Mouse (Mus musculus): ENCODE results near the gene Ptgr2. TPM values are rescaled to one million over a fixed set of nuclear protein-coding genes. Genes with fewer than 3 reads are reported as not detected.
"Not testable (repeated sequence)": the region's sequence is repeated elsewhere in the genome, so short reads cannot be mapped to it uniquely, and the experiment has no call there.

Ptgr2 gene
- total RNA-seq (2021), result 10 to 100 TPM; 76.8 to 84.6 TPM
- long read RNA-seq, experiment 1, transcript Ptgr2-207 (10 exons, 2,073 nt), result minor isoform, 6 of 139 reads
- long read RNA-seq, experiment 1, transcript Ptgr2-201 (10 exons, 3,168 nt), result major isoform, 105 of 139 reads
- long read RNA-seq, experiment 1, partial matches to known transcripts, result 11 of 139 reads
- long read RNA-seq, experiment 1, other reads (novel, unspliced or antisense), result 14 of 139 reads
- long read RNA-seq, experiment 2, transcript Ptgr2-201 (10 exons, 3,168 nt), result major isoform, 33 of 43 reads
- long read RNA-seq, experiment 2, partial matches to known transcripts, result 6 of 43 reads
- long read RNA-seq, experiment 2, other reads (novel, unspliced or antisense), result 3 of 43 reads

- peak; percentile 94 to 95 for DNase-seq
These were observed at the start of gene Ptgr2 for GRCm38 (mm10) chr12:84284885-84285592. Gene Ptgr2, plus strand, starts transcription at chr12:84285232.

- DNase-seq, result no peak
These were observed 49.5 kb upstream of the Ptgr2 start for GRCm38 (mm10) chr12:84235577-84235976.

DNA sequence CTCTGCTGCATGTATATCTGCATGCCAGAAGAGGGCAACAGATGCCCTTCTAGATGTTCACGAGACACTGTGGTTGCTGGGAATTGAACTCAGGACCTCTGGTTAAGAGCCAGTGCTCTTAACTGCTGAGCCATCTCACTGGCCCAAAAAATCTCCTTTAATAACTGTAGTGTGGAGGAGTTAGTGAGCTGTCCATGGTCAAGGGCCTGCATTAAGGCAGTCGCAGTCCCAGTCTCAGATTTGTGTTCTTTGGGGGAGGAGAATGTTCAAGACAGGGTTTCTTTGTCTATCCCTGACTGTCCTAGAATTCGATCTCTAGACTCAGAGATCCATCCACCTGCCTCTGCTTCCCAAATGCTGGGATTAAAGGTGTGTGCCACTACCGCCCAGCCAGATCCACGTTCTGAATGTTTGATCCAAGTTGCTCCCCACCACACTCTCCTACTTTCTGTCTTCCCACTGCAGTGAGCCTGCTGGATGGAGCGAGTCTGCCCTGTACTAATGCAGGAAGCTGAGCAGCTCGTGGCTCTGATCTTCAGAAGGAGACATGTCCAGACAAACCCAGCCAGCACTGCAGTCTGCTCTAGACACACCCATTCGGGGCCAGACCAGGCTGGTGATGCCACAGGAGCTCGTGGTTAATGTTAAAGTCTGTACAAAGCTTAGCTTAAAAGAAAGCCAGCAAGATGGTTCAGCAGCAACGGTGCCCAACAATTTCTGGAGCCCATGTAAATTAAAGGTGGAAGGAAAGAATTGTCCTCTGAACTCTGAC, 48.9 kb upstream of the Ptgr2 start:
- DNase-seq, result no peak

DNA sequence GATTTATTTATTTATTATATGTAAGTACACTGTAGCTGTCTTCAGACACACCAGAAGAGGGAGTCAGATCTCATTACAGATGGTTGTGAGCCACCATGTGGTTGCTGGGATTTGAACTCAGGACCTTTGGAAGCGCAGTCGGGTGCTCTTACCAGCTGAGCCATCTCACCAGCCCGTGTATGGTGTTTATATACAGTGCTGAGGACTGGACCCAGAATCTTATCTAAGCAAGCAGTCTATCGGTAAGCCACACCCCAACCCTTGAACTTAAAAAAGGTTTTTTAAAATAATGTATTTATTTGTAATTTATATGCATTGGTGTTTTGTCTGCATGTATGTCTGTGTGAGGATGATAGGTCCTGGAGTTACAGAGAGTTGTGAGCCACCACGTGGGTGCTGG, 48.0 kb upstream of the Ptgr2 start:
- not testable (repeated sequence) for DNase-seq

DNA sequence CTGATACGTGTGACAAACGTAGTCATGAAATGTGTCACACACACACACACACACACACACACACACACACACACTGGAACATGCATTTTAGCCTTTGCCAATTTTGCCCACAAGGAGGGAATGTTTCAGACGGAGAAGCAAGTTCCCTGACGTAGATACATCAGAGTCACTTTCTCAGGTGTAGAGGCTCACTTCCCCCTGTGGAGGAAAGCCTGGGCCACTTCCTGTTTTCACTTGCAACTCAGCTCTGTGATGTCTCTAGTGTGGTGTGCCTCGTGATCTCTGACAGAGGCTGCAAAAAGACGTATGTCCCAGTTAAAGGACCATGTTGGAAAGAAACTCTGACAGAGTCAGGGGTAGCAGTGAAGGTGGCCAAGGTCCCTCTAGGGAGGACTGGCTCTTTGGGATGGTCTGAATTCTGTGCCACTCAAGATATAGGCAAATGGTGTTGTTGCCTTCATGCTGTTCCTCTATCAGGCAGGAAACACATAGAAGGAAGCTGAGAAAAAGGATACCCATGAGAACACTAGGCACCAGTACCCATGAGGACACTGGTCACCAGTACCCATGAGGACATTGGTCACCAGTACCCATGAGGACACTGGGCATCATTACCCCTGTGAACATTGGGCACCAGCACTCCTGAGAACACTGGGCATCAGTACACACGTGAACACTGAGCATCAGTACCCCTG, 41.8 kb upstream of the Ptgr2 start:
- no peak for DNase-seq

DNA sequence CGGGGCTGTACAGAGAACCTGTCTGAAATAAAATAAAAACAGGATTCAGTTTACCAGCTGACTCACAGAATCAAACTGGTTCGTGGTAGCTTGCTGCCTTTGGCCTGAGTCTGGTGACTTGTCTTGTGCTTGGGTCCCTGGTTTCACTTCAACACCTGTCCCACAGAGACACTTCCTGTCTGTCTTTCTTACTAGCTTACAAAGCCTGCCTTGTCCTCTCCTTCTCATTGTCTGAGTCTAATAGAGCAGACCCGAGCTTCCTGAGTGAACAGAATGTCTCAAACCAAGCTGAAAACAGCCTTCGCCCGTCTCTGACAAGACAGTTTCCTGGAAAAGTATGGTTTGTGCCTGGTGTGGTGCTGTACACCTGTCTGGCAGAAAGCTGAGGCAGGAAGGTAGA, 39.3 kb upstream of the Ptgr2 start:
- DNase-seq, result no peak

GRCm38 (mm10) chr12:84249217-84249616, 35.8 kb upstream of the Ptgr2 start:
- peak; percentile 74 to 80 for DNase-seq

DNA sequence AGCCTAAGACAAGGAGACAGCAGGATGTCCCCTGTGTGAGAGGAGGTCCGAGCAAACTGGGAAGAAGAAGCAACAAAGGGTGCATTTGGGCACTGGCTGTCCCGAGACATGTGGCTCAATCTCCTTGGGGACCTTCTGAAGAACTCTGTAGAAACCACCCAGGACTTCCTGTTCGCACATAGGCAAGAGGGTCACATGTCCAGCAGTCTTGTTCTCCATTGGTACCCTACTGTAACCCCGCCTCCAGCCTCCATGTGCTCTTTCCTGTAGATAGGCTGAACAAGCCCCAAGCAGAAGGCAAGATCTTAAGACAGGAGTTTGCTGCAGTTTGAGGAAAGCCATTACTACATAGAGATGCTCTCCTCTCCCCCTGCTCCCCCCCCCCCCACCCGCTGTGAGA, 32.2 kb upstream of the Ptgr2 start:
- DNase-seq, result no peak

GRCm38 (mm10) chr12:84254886-84255285, 30.1 kb upstream of the Ptgr2 start:
- DNase-seq, result peak in 1 of 2 experiments; percentile 4

DNA sequence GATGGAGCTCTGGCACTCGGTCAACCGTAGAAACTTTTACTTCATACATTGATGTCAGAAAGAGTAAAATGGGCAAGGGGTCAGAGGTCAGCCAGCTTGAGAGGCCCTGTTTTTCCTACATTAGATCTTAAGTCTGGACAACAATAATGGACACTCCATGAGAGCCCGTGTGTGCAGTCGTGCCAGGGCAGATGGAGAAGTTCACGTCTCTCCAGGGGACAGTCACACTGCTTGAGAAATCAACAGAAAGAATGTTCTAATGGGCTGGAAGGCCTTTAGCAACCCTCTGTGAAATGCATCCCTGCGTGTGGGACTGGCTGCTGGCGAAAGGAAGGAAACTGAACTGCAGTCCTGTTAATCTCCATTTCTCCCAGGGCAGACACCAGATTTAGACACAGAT, 24.7 kb upstream of the Ptgr2 start:
- DNase-seq, result no peak

DNA sequence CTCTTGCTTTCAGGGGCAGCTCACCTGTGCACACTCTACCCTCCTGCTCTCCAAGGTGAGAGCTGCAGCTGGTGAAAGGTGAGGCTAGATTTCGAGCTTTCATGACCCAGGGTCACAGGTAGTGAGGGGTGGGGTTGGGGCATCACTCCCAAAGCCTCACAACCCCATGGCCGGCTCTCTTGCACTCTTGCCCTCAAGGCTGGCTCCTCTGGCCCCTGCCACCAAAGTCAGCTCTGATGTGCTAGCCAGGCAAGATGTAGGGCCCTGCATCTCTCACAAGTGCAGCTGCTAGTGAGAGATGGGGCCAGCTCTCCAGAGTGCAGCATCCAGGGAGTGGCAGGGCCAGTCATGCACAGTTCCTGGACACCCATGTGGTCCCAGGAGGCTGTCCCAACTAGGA, 17.8 kb upstream of the Ptgr2 start:
- no peak for DNase-seq

DNA sequence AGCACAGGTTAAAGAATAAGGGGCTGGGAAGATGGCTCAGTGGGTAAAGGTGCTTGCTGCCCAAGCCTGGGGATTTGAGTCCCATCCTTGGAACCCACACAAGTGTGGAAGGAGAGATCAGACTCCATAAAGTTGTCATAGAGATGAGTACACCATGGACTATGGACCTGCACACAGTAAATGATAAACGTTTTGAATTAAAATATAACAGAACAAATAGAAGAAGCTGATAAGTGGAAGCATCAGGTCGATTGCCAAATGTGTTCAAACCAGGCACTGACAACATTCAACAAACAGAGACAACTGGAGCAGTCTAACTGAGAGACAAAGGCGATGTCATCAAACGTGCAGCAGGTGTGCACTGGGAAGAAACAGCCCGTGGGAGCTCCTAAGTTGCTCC, 11.7 kb upstream of the Ptgr2 start:
- no peak for DNase-seq

DNA sequence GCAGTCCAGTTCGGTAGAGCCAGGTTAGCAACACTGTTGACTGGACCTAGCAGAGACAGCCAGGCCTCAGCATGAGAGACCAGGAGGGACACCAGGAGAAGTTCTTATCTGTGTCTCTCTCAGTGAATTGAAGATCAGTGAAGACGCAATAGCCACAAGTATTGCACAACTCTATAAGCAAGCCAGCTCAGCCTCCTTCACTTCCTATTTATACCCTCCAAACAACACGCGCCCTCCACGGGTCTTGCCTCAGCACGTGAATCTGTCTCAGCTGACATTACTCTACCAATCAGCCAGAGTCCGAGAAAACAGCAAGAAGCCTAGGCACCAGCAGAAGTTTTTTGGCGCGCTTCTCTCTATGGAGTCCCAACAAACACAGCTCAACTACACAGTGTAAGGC, 9.7 kb upstream of the Ptgr2 start:
- no peak for DNase-seq

- no peak for DNase-seq
These were observed 8.7 kb upstream of the Ptgr2 start for GRCm38 (mm10) chr12:84276288-84276687.

DNA sequence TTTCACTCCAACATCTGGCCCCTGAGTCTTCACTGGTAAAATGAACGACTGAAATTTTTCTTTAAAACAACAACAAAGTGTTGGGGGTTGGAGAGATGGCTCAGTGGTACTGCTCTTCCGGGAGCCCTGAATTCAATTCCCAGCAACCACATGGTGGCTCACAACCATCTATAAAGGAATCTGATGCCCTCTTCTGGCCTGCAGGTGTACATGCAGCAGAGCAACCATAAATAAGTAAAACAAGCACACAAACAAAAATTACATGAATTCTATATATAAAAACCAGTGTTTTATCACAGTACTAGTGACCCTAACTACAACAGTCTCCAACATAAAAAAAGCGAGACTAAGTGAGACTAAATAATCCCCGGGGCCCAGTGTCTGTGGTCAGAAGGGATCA, 8.2 kb upstream of the Ptgr2 start:
- DNase-seq, result no peak

DNA sequence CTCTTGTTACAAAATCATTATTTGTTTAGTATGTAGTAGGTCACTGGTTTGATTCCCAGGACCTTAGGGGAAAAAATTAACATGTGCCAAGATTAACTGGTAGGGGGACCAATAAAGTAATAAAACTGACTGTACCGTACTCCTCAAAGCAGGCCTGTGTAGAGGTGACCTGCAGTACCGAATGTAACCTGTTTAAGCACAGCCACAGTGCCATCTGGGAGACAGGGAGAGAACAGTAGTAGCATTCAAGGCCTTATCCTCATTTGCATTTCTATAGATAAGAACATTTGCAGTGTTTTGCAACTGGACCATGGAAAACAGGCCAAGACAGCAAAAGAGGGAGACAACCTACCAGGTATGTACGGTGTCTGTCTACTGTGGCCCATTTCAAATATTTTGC, 7.2 kb upstream of the Ptgr2 start:
- DNase-seq, result no peak

- peak; percentile 35 to 43 for DNase-seq
These were observed 6.1 kb upstream of the Ptgr2 start for GRCm38 (mm10) chr12:84278901-84279300.

DNA sequence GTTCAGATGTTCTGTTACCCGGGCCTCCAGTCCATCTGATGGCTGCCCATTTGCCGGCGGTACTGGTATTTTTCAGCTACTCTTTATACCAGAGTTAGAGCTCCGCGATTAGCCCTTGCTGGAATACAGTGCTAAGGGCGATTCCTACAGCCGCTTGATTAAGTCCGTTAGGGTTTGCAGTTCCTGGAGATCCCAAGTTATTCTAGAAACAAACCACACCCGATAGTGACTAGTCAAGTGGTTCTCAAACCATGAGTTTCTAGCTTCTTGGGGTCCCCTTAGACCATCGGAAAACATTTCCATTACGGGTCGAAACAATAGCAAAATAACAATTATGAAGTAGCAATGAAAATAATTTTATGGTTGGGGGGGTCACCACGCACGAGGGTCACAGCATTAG, 641 bp upstream of the Ptgr2 start:
- no peak for DNase-seq

- DNase-seq, result peak in 1 of 2 experiments; percentile 8
These were observed 549 bp downstream of the Ptgr2 start for GRCm38 (mm10) chr12:84285593-84285968.

GRCm38 (mm10) chr12:84288461-84288860, 3.4 kb downstream of the Ptgr2 start:
- DNase-seq, result peak; percentile 67 to 74

- no peak for DNase-seq
These were observed 12.8 kb downstream of the Ptgr2 start for GRCm38 (mm10) chr12:84297851-84298250.

GRCm38 (mm10) chr12:84299265-84299664, 14.2 kb downstream of the Ptgr2 start:
- DNase-seq, result no peak
